18 mouse cellular contexts compared by ENCODE assay signal in the genomic region with DNA sequence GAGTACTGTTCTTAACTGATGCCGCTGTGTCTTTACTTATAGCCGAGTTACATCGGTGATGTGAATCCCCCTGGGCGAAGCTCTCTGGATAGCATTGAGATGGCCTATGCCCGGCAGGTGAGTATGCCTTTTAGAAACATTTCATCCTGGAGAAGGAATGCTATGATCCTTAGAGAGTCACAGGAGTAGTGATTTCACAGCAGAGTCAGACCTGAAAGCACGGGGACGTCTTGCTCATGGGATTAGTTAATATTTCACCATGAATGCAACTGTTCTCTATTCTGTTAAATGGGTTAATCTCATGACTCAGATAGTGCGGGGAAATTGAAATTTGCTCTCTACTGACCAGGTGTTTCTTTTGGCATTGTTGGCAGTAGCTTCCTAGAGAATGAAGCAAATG. TPM values are rescaled to one million over a fixed set of nuclear protein-coding genes. Genes with fewer than 3 reads are reported as not detected.
DNase-seq lines count a peak whose midpoint lies in the region; ATAC-seq lines count a peak whose summit lies in the region.
"Had no signal": no experiment of that assay in that cellular context is flagged by ENCODE, and none has a peak within 500 bp of the region (broad histone marks: within the 10 kb centered on the region; RNA-seq: fewer than 3 reads in every experiment).

No protein-coding gene starts in this region.

- no peak for ATAC-seq in hindbrain, embryonic 15.5 days (ENCODE audit: low FRiP score, low read depth)
- peak; percentile 64 for ATAC-seq in intestine, embryonic 16.5 days
- ATAC-seq in frontal cortex, adult (ENCODE audit: low TSS enrichment), result no peak
- ATAC-seq: lung, postnatal 0 days; midbrain, embryonic 15.5 days had no signal

- peak; percentile 71 for DNase-seq in heart, adult 11 months
- no peak for DNase-seq in heart, embryonic 10.5 days (ENCODE audit: low spot score)
- DNase-seq in hindbrain, embryonic 10.5 days (ENCODE audit: low spot score), result no peak
- peak; percentile 21 for DNase-seq in kidney, postnatal 14 days
- DNase-seq in lung, postnatal 4 days, result no peak
- DNase-seq: cerebellum, adult 9-11 months; embryo, embryonic 11 days; layer of hippocampus, adult 9-11 months had no signal

- peaks cover 32% of the 10 kb centered on the region for H3K4me1 ChIP-seq in heart, embryonic 10.5 days
- peaks cover 7% of the 10 kb centered on the region; the same call in 1 of the 2 replicates for H3K4me1 ChIP-seq in hindbrain, embryonic 15.5 days (replicated peaks)
- H3K4me1 ChIP-seq in hindbrain, embryonic 10.5 days (replicated peaks), result peaks cover 10% of the 10 kb centered on the region
- peaks cover 8% of the 10 kb centered on the region; the same call in 1 of the 2 replicates for H3K4me1 ChIP-seq in intestine, embryonic 16.5 days (ENCODE audit: control insufficient read depth, insufficient read depth, low read length)
- H3K4me1 ChIP-seq: forebrain, embryonic 12.5 days had no signal

- H3K4me3 ChIP-seq in heart, embryonic 10.5 days, result no peak overlapping the region
- H3K4me3 ChIP-seq in hindbrain, embryonic 15.5 days, result no peak overlapping the region
- H3K4me3 ChIP-seq in hindbrain, embryonic 10.5 days, result no peak overlapping the region
- H3K4me3 ChIP-seq in intestine, embryonic 16.5 days (ENCODE audit: low read length), result no peak overlapping the region
- H3K4me3 ChIP-seq: forebrain, embryonic 12.5 days; megakaryocyte, embryonic 14.5 days; midbrain, embryonic 15.5 days had no signal

- WGBS in heart, embryonic 10.5 days, result 92% methylated on average over 8 of the region's 8 CpGs
- 84% methylated on average over 8 of the region's 8 CpGs for WGBS in hindbrain, embryonic 15.5 days
- 96% methylated on average over 8 of the region's 8 CpGs for whole genome bisulfite sequencing in hindbrain, embryonic 10.5 days
- 81% methylated on average over 8 of the region's 8 CpGs for WGBS in intestine, embryonic 16.5 days

- H3K4me2 ChIP-seq in hindbrain, embryonic 15.5 days, result no peak overlapping the region
- H3K4me2 ChIP-seq in intestine, embryonic 16.5 days (ENCODE audit: low read depth, low read length), result no peak overlapping the region
- H3K4me2 ChIP-seq: forebrain, embryonic 12.5 days; midbrain, embryonic 15.5 days had no signal

- no peaks in the 10 kb centered on the region for H3K27me3 ChIP-seq in heart, embryonic 10.5 days (ENCODE audit: insufficient read depth, poor library complexity, severe bottlenecking)
- no peaks in the 10 kb centered on the region for H3K27me3 ChIP-seq in hindbrain, embryonic 15.5 days
- H3K27me3 ChIP-seq in hindbrain, embryonic 10.5 days (ENCODE audit: insufficient read depth, poor library complexity, severe bottlenecking), result no peaks in the 10 kb centered on the region
- H3K27me3 ChIP-seq in intestine, embryonic 16.5 days (replicated peaks; ENCODE audit: control insufficient read depth, insufficient read depth, low read length), result no peaks in the 10 kb centered on the region
- H3K27me3 ChIP-seq: forebrain, embryonic 12.5 days; megakaryocyte, embryonic 14.5 days; midbrain, embryonic 15.5 days had no signal

- H3K9ac ChIP-seq in hindbrain, embryonic 15.5 days, result no peak overlapping the region
- no peak overlapping the region for H3K9ac ChIP-seq in intestine, embryonic 16.5 days (ENCODE audit: low read depth, low read length)
- H3K9ac ChIP-seq: forebrain, embryonic 12.5 days; liver, embryonic 14.5 days; midbrain, embryonic 15.5 days had no signal

- H3K27ac ChIP-seq in heart, embryonic 10.5 days, result no peak overlapping the region
- H3K27ac ChIP-seq in hindbrain, embryonic 15.5 days (replicated peaks), result peak overlapping the region; percentile 43; the same call in 1 of the 2 replicates
- no peak overlapping the region for H3K27ac ChIP-seq in hindbrain, embryonic 10.5 days
- peak overlapping the region; percentile 54; the same call in 1 of the 2 replicates for H3K27ac ChIP-seq in intestine, embryonic 16.5 days (ENCODE audit: low read length)
- H3K27ac ChIP-seq: forebrain, embryonic 12.5 days; liver, embryonic 14.5 days had no signal

- no peaks in the 10 kb centered on the region for H3K9me3 ChIP-seq in heart, embryonic 10.5 days
- H3K9me3 ChIP-seq in hindbrain, embryonic 15.5 days, result no peaks in the 10 kb centered on the region
- no peaks in the 10 kb centered on the region for H3K9me3 ChIP-seq in hindbrain, embryonic 10.5 days
- no peaks in the 10 kb centered on the region for H3K9me3 ChIP-seq in intestine, embryonic 16.5 days (ENCODE audit: control insufficient read depth, low read length)
- H3K9me3 ChIP-seq: forebrain, embryonic 12.5 days; megakaryocyte, embryonic 14.5 days; midbrain, embryonic 15.5 days had no signal

- peaks cover 4% of the 10 kb centered on the region for H3K36me3 ChIP-seq in heart, embryonic 10.5 days
- peaks cover 20% of the 10 kb centered on the region for H3K36me3 ChIP-seq in hindbrain, embryonic 15.5 days
- H3K36me3 ChIP-seq in hindbrain, embryonic 10.5 days, result peaks cover 18% of the 10 kb centered on the region
- H3K36me3 ChIP-seq in intestine, embryonic 16.5 days (ENCODE audit: control insufficient read depth, insufficient read depth, low read length), result no peaks in the 10 kb centered on the region

RNA-seq across cellular contexts. Expression of a gene that starts 36.4 kb away (rescaled TPM):
- polyA plus RNA-seq in heart, embryonic 10.5 days (2016; fragmentation: Nextera tagmentation; extraction: Ambion mirVana), result 0.06 TPM in 1 of 2 replicates, not detected in the other
- polyA plus RNA-seq in hindbrain, embryonic 15.5 days (2015; fragmentation: Nextera tagmentation; extraction: Ambion mirVana), result 0.08 and 0.14 TPM in 2 replicates
- 0.09 TPM in 1 of 2 replicates, not detected in the other for polyA plus RNA-seq in hindbrain, embryonic 10.5 days (2016; fragmentation: Nextera tagmentation; extraction: Ambion mirVana)
- 0.05 and 0.06 TPM in 2 replicates for polyA plus RNA-seq in intestine, embryonic 16.5 days (2015; fragmentation: Nextera tagmentation; extraction: Ambion mirVana)
- polyA plus RNA-seq: forebrain, embryonic 12.5 days; heart, embryonic 14.5 days; limb, embryonic 11.5 days had no signal

Comparison
In these comparisons a context has a peak if more than half of its experiments do, and no peak if none do; other contexts are left out.
1. DNase-seq: peak in heart, adult 11 months (single experiment) and kidney, postnatal 14 days (single experiment); none in heart, embryonic 10.5 days (single experiment), hindbrain, embryonic 10.5 days (single experiment) and lung, postnatal 4 days (0 of 2).
2. H3K27ac ChIP-seq: peak in hindbrain, embryonic 15.5 days (single experiment) and intestine, embryonic 16.5 days (single experiment); none in heart, embryonic 10.5 days (single experiment) and hindbrain, embryonic 10.5 days (single experiment).